Mouse (Mus musculus) left cerebral cortex, adult 18-20 months (tissue): Measurements from ENCODE around the gene Sncg. TPM values are rescaled to one million over a fixed set of nuclear protein-coding genes. Genes with fewer than 3 reads are reported as not detected.
A peak's percentile ranks its signal among the peaks of the same experiment; 100 is the strongest.
"Not testable (repeated sequence)": the region's sequence is repeated elsewhere in the genome, so short reads cannot be mapped to it uniquely, and the experiment has no call there.

Experiments used
- DNase-seq, 2 experiments: peaks; one replicate each; pipeline ENCODE4 v3.0.0; 2021 to 2022; ENCODE audit warnings: low spot score in 2 of 2, mixed read lengths in 1 of 2
- long read RNA-seq, 2 experiments: library from polyadenylated mRNA; stranded (forward); transcript quantifications; one replicate each; pipeline ENCODE4 v2.0.0; 2021
- total RNA-seq, 2 experiments: library from RNA; stranded (reverse); gene quantifications; 2 replicates each; pipeline ENCODE4 v1.2.3; 2021

Gene Sncg
- total RNA-seq = 1 to 10 TPM; 5.4 to 5.8 TPM
- long read RNA-seq, experiment 1, partial matches to known transcripts = 0 of 2 reads
- long read RNA-seq, experiment 1, other reads (novel, unspliced or antisense) = 0 of 2 reads
- long read RNA-seq, experiment 2, partial matches to known transcripts = 0 of 2 reads
- long read RNA-seq, experiment 2, other reads (novel, unspliced or antisense) = 0 of 2 reads

- no peak for DNase-seq
Observed at GRCm38 (mm10) chr14:34374577-34374976, at the start of gene Sncg. Sncg (minus strand) TSS chr14:34374789.

GRCm38 (mm10) chr14:34421078-34421477 lies 46.5 kb upstream of the Sncg start:
- DNase-seq = no peak

GRCm38 (mm10) chr14:34417501-34417900 lies 42.9 kb upstream of the Sncg start:
- no peak for DNase-seq

DNA sequence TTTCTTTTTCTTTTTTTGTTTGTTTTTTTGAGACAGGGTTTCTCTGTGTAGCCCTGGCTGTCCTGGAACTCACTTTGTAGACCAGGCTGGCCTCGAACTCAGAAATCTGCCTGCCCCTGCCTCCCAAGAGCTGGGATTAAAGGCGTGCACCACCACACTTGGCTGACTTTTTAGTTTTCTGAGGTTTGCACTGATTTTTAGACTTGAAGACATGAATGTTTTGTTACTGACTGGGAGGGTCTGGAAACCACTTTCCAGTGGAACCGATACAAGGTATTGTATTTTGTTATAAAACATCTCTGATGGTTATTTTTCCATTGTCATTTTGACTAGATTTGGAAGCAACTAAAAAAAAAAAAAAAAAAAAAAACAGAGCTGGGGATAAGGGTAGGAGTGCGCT lies 42.4 kb upstream of the Sncg start:
- DNase-seq = not testable (repeated sequence)

GRCm38 (mm10) chr14:34412164-34412896 lies 37.7 kb upstream of the Sncg start:
- DNase-seq = no peak

GRCm38 (mm10) chr14:34410716-34411115 lies 36.1 kb upstream of the Sncg start:
- DNase-seq = no peak

DNA sequence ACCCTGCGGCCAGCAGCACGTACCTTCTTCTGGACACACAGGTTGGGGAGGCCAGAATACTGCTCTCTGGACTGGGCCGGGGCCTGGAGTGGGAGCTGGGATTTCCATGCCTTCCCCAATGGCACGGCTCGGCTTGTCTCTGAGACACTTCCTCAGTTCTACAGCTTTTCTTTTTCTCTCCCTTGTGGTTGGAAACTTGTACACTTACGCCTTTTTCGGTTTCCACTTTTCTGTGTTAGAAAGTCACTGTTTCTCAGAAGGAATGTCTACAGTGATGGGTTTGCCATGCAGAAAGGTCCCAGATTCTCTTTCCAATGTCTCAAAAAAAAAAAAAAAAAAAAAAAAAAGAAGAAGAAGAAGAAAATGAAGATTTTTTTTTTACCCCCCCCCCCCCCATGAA lies 28.8 kb upstream of the Sncg start:
- DNase-seq = no peak

DNA sequence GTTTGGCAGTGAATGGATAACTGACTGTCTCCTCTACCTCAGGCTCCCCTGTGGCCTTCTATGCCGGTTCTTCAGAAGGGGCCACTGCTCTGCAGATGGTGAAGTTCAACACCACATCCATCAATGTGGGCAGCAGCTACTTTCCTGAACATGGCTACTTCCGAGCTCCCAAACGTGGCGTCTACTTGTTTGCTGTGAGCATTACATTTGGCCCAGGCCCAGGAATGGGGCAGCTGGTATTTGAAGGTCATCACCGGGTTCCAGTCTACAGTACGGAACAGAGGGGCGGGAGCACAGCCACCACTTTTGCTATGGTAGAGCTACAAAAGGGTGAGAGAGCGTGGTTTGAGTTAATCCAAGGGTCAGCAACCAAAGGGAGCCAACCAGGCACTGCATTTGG lies 28.3 kb upstream of the Sncg start:
- DNase-seq = no peak

GRCm38 (mm10) chr14:34401135-34401534 lies 26.5 kb upstream of the Sncg start:
- DNase-seq = peak; percentile 71 to 84

- DNase-seq = no peak
Observed at GRCm38 (mm10) chr14:34400021-34400420, 25.4 kb upstream of the Sncg start.

DNA sequence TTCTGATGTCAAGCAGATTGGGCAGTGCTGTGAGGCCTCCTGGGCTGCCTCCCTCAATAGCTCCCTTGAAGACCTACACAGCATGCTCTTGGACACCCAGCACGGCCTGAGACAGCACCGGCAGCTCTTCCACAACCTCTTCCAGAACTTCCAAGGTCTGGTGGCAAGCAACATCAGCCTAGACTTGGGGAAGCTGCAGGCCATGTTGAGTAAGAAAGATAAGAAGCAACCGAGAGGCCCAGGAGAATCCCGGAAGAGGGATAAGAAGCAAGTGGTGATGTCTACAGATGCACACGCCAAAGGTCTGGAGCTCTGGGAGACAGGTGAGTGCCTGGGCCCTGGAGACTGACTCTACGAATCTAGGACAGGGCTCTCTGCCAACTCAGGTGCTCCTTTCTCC lies 24.7 kb upstream of the Sncg start:
- DNase-seq = no peak

DNA sequence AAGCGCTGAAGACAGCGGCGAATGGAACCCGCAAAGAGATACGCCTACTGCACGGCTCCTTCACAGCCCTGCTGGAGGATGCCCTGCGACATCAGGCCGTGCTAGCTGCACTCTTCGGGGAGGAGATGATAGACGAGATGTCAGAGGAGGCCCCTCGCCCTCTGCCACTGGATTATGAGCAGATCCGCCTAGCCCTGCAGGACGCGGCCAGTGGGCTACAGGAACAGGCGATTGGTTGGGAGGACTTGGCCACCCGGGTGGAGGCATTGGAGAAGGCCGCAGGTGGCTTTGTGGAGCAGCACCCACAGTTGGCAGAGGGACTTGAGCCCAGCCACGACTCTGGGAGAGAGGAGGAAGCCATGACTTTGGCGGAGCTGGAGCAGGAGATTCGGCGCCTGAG lies 24.3 kb upstream of the Sncg start:
- no peak for DNase-seq

DNA sequence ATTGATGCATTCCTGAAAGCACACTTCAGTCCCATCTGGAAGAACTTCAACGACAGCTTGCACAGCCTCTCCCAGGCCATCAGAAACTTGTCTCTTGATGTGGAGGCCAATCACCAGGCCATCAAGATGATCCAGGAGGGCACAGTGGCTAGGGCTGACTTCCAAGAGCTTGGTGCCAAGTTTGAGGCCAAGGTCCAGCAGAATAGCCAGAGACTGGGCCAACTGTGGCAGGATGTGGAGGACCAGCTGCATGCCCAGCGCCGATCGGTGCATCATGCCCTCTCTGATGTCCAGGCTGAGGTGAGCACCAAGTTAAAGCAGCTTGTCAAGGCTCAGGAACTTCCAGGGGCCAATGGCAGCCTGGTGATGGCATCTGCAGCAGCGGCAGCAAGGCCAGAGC lies 23.3 kb upstream of the Sncg start:
- DNase-seq = no peak

GRCm38 (mm10) chr14:34393295-34393694 lies 18.7 kb upstream of the Sncg start:
- no peak for DNase-seq

GRCm38 (mm10) chr14:34382921-34383704 lies 8.5 kb upstream of the Sncg start:
- DNase-seq = no peak

DNA sequence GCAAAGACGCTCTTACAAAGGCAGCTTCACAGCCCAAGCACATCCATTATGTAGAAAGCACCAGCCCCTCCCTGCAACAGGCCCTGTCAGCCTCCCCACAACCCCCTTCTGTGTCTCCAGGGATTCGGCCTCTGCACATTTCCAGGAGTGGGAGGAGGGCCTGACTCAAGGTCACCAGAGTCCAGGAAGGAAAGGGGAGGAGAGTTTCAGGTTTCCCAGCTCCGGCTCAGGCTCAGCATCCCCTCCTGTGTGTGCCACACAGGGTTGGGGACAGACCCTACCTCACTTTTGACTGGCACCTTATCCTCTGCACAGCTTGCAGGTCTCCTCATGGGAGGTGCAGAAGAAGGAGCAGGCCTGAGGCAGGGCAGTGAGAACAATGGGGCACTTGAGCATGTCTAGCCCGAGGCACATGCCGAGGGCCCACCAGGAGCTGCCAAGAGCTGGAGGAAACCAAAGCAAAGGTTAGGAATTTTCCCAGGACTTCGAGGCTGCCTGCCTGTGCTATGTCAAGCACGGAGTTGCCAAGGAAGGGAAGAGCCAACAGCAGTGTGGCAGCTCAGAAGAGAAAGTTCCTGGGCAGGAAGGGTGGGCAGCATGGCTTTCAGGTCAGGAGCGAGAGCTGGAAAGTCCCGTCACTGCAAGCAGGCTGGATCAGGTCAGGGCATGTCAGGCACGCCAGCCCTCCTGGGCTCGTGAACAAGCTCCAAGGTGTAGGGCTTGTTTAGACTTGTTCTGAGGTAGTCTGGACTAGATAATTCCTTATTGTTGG lies 4.2 kb upstream of the Sncg start:
- no peak for DNase-seq

GRCm38 (mm10) chr14:34377121-34377520 lies 2.5 kb upstream of the Sncg start:
- DNase-seq = no peak

DNA sequence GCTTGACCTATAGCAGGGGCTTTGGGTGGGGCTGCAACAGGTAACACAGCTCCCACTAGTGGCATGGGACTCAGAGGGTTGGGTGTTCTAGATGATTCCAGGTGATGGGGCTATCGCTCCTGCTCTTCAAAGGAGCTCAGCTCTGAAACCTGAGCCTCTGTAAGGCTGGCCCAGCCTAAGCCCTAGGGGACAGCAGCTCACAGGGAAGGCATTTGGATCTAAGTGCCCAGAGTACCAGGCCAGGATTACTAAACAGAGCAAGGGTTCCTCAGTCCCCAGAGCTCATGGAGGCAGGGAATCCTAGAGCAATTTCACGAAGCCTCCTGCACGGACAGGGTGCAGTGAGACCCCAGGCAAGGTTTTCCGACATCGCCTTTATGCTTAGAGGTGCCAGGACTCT lies 1.4 kb upstream of the Sncg start:
- DNase-seq = no peak

DNA sequence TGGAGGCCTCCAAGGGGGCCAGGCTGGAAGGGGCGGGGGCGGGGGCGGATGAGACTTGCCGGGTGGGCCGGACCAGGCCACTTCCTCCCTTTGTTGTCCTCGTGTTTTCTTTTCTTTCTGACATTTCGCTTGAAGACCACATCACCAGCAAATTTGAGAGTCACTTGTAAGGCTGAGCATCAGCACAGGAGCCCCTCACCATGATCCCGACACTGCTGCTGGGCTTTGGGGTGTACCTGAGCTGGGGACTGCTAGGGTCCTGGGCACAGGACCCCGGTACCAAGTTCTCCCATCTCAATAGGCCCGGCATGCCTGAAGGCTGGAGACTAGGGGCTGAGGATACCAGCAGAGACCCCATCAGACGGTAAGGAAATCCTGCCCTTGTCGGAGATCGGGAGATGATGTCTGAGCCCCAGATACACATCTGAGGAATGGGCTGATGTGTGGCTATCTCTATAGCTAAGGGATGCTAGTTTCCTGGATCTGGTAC lies 871 bp upstream of the Sncg start, which contains the start of gene Mmrn2:
TSS of gene Mmrn2 (plus strand) at position 51 of the 490 bp plus-strand sequence.
- no peak for DNase-seq

GRCm38 (mm10) chr14:34373581-34373980 lies 1.0 kb downstream of the Sncg start:
- no peak for DNase-seq

DNA sequence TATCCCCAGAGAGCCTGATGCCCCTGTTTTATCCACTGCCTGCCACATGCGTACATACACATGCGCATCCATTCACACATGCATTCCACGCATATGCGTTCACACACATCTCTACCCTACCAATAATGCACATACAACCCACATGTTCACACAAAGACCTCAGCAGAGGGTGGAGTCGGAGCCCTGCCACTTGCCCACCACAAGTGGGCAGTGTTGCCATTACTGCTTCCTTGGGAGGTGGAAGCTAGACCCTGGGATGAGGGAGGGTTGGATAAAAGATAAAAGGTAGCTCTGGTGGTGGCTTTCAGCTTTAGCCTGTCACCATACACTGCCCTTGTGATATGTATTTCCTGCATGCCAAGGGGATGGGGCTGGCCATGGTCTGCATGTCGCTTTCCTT lies 1.9 kb downstream of the Sncg start:
- DNase-seq = peak; percentile 52 to 68
